Mouse (Mus musculus): Measurements from ENCODE around the gene Snx1. TPM values are rescaled to one million over a fixed set of nuclear protein-coding genes. Genes with fewer than 3 reads are reported as not detected.
A peak's percentile ranks its signal among the peaks of the same experiment; 100 is the strongest.

Snx1 gene
- polyA plus RNA-seq, 1 experiment from 2014 or later, result 65.1 TPM

DNA sequence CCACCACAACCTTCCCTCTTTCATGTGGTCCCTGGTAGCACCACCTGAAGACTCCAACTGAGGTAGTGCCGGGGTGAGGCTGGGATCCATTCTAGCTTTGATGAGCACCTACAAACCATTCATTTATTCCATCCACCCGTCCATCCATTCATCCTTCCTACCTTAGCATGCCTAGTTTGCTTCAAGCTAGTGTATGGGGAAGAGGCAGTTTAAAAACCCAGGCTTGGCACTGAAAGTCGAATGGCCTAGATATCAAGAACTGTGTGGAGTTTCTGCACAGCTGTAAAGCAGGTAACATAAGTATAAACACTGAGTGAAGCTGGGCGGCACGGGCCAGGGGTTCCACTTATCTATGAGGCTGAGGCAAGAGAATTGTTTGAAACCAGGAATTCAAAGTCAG is 56.2 kb downstream of the Snx1 start:
- H3K9me3 ChIP-seq (ENCODE audit: control insufficient read depth, low read length), result no peaks in the 10 kb centered on the region
- H3K36me3 ChIP-seq (ENCODE audit: control insufficient read depth, insufficient read depth, low read length), result peaks cover 22% of the 10 kb centered on the region
- H3K27ac ChIP-seq (replicated peaks in 1 of 2; ENCODE audit: control insufficient read depth in 1 of 2, insufficient read depth in 1 of 2, low read depth in 2 of 2, low read length in 2 of 2), result no peak overlapping the region
- 86% methylated on average over 5 of the region's 5 CpGs for WGBS
- peaks cover 20% of the 10 kb centered on the region; the same call in 1 of the 2 replicates for H3K27me3 ChIP-seq (ENCODE audit: control insufficient read depth, insufficient read depth, low read length)
- H3K9ac ChIP-seq (ENCODE audit: low read length), result no peak overlapping the region
- no peak for ATAC-seq (ENCODE audit: insufficient number of reproducible peaks, insufficient read depth, low FRiP score, low read depth)
- H3K4me2 ChIP-seq (ENCODE audit: low read length), result peak overlapping the region; percentile 99
- H3K4me1 ChIP-seq (ENCODE audit: control insufficient read depth in 2 of 2, insufficient read depth in 2 of 2, low read length in 2 of 2), result peaks cover 6 to 12% of the 10 kb centered on the region in 2 experiments
- no peak overlapping the region for H3K4me3 ChIP-seq (ENCODE audit: control insufficient read depth in 1 of 2, insufficient read depth in 1 of 2, low read depth in 1 of 2, low read length in 2 of 2)

DNA sequence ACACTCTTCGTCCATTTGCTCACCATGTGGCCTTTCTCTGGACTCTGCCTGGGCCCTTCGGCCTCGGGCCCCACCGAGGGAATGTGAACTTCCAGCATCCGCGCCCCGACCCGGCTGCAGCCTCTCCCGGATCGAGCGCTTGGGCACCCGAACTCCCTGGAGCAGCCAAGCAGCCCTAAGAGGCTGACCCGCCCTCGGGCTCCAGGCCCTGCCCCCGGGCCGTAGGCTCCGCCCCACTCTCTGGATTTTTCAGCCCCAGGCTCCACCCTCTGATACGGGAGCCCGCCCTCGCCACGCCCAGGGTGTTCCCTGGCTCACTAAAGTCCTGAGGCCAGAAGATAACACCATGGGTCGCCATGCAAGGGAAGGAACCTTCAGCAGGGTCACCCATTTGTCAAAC is 56.8 kb downstream of the Snx1 start, which contains the start of gene Snx22:
Gene Snx22 (minus strand): TSS at position 137 of the 400 bp plus-strand sequence.
- Histone ChIP-seq H3K27me3 (ENCODE audit: control insufficient read depth, insufficient read depth, low read length) (peaks cover 20% of the 10 kb centered on the region; the same call in 1 of the 2 replicates), H3K4me3 (ENCODE audit: control insufficient read depth in 1 of 2, insufficient read depth in 1 of 2, low read depth in 1 of 2, low read length in 2 of 2) (peak within 1 kb of the TSS; percentile 51 to 53), H3K9me3 (ENCODE audit: control insufficient read depth, low read length) (no peaks in the 10 kb centered on the region), H3K36me3 (ENCODE audit: control insufficient read depth, insufficient read depth, low read length) (peaks cover 25% of the 10 kb centered on the region), H3K4me2 (ENCODE audit: low read length) (peak within 1 kb of the TSS; percentile 99), H3K27ac (replicated peaks in 1 of 2; ENCODE audit: control insufficient read depth in 1 of 2, insufficient read depth in 1 of 2, low read depth in 2 of 2, low read length in 2 of 2) (no peak within 1 kb of the TSS), H3K9ac (ENCODE audit: low read length) (peak within 1 kb of the TSS; percentile 66), H3K4me1 (ENCODE audit: control insufficient read depth in 2 of 2, insufficient read depth in 2 of 2, low read length in 2 of 2) (peaks cover 6 to 12% of the 10 kb centered on the region in 2 experiments)
- WGBS, result under 1% methylated on average over 21 of the region's 22 CpGs
- ATAC-seq (ENCODE audit: insufficient number of reproducible peaks, insufficient read depth, low FRiP score, low read depth), result peak; percentile 76

DNA sequence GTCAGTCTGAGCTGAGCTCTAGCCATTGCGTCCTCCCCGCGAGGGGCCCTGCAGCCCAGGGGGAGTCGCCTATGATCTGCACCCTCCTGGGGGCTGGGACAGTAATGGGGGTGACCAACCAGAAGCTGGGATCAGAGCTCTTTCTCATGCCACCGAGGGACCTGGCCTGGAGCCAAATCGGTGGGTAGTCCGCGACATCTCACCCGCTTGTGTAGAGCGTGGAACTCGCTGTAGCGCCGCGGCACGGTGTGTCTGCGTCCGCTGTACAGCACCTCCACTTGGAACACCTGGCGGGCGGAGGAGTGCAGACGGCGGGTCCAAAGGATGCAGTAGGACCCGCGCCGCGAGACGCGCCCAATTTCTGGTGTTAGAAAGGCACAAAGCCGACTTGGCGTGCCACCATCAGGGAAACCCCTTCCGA is 57.4 kb downstream of the Snx1 start:
- WGBS, result 2% methylated on average over 30 of the region's 30 CpGs
- peak overlapping the region; percentile 66 for H3K9ac ChIP-seq (ENCODE audit: low read length)
- ATAC-seq (ENCODE audit: insufficient number of reproducible peaks, insufficient read depth, low FRiP score, low read depth), result peak; percentile 33; the same call in 1 of the 2 replicates
- peaks cover 6 to 12% of the 10 kb centered on the region in 2 experiments for H3K4me1 ChIP-seq (ENCODE audit: control insufficient read depth in 2 of 2, insufficient read depth in 2 of 2, low read length in 2 of 2)
- no peaks in the 10 kb centered on the region for H3K9me3 ChIP-seq (ENCODE audit: control insufficient read depth, low read length)
- H3K27me3 ChIP-seq (ENCODE audit: control insufficient read depth, insufficient read depth, low read length), result peaks cover 20% of the 10 kb centered on the region; the same call in 1 of the 2 replicates
- peak overlapping the region; percentile 51 to 53 for H3K4me3 ChIP-seq (ENCODE audit: control insufficient read depth in 1 of 2, insufficient read depth in 1 of 2, low read depth in 1 of 2, low read length in 2 of 2)
- peak overlapping the region; percentile 99 for H3K4me2 ChIP-seq (ENCODE audit: low read length)
- peaks cover 31% of the 10 kb centered on the region for H3K36me3 ChIP-seq (ENCODE audit: control insufficient read depth, insufficient read depth, low read length)
- H3K27ac ChIP-seq (replicated peaks in 1 of 2; ENCODE audit: control insufficient read depth in 1 of 2, insufficient read depth in 1 of 2, low read depth in 2 of 2, low read length in 2 of 2), result no peak overlapping the region

GRCm38 (mm10) chr9:66068056-66068455 is 58.3 kb downstream of the Snx1 start:
- H3K27ac ChIP-seq (replicated peaks in 1 of 2; ENCODE audit: control insufficient read depth in 1 of 2, insufficient read depth in 1 of 2, low read depth in 2 of 2, low read length in 2 of 2), result no peak overlapping the region
- peaks cover 40% of the 10 kb centered on the region for H3K36me3 ChIP-seq (ENCODE audit: control insufficient read depth, insufficient read depth, low read length)
- H3K9ac ChIP-seq (ENCODE audit: low read length), result no peak overlapping the region
- H3K4me1 ChIP-seq (ENCODE audit: control insufficient read depth in 2 of 2, insufficient read depth in 2 of 2, low read length in 2 of 2), result peaks cover 6 to 12% of the 10 kb centered on the region in 2 experiments
- H3K4me2 ChIP-seq (ENCODE audit: low read length), result no peak overlapping the region
- 57% methylated on average over 4 of the region's 4 CpGs for WGBS
- peaks cover 20% of the 10 kb centered on the region; the same call in 1 of the 2 replicates for H3K27me3 ChIP-seq (ENCODE audit: control insufficient read depth, insufficient read depth, low read length)
- no peak overlapping the region for H3K4me3 ChIP-seq (ENCODE audit: control insufficient read depth in 1 of 2, insufficient read depth in 1 of 2, low read depth in 1 of 2, low read length in 2 of 2)
- H3K9me3 ChIP-seq (ENCODE audit: control insufficient read depth, low read length), result no peaks in the 10 kb centered on the region
- ATAC-seq (ENCODE audit: insufficient number of reproducible peaks, insufficient read depth, low FRiP score, low read depth), result no peak

DNA sequence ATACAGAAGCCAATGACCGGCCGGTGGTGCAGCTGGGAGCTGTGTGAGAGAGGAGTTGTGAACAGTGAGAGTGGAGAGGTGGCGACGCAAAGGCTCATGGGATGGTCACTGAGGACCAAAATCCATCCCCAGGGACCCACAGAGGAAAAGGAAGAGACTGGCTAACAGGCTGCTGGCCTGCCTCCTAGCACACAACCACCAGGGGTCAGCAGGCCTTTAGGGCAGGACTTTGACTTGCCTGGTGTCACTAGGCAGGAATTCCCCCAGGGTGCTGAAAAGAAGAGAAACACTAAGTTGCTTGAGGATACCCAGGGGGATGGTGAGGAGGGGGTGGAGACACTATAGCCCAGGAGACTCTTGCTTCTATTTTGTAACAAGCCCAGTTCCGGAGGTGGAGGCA is 58.8 kb downstream of the Snx1 start:
- 28% methylated on average over 5 of the region's 5 CpGs for WGBS
- Histone ChIP-seq H3K9ac (ENCODE audit: low read length) (no peak overlapping the region), H3K9me3 (ENCODE audit: control insufficient read depth, low read length) (no peaks in the 10 kb centered on the region), H3K4me3 (ENCODE audit: control insufficient read depth in 1 of 2, insufficient read depth in 1 of 2, low read depth in 1 of 2, low read length in 2 of 2) (no peak overlapping the region), H3K27me3 (ENCODE audit: control insufficient read depth, insufficient read depth, low read length) (peaks cover 20% of the 10 kb centered on the region; the same call in 1 of the 2 replicates), H3K36me3 (ENCODE audit: control insufficient read depth, insufficient read depth, low read length) (peaks cover 46% of the 10 kb centered on the region), H3K4me2 (ENCODE audit: low read length) (no peak overlapping the region), H3K27ac (replicated peaks in 1 of 2; ENCODE audit: control insufficient read depth in 1 of 2, insufficient read depth in 1 of 2, low read depth in 2 of 2, low read length in 2 of 2) (no peak overlapping the region), H3K4me1 (ENCODE audit: control insufficient read depth in 2 of 2, insufficient read depth in 2 of 2, low read length in 2 of 2) (peaks cover 6 to 12% of the 10 kb centered on the region in 2 experiments)
- ATAC-seq (ENCODE audit: insufficient number of reproducible peaks, insufficient read depth, low FRiP score, low read depth), result no peak

GRCm38 (mm10) chr9:66066791-66067190 is 59.6 kb downstream of the Snx1 start:
- H3K27me3 ChIP-seq (ENCODE audit: control insufficient read depth, insufficient read depth, low read length), result peaks cover 20% of the 10 kb centered on the region; the same call in 1 of the 2 replicates
- H3K4me2 ChIP-seq (ENCODE audit: low read length), result no peak overlapping the region
- no peaks in the 10 kb centered on the region for H3K9me3 ChIP-seq (ENCODE audit: control insufficient read depth, low read length)
- H3K36me3 ChIP-seq (ENCODE audit: control insufficient read depth, insufficient read depth, low read length), result peaks cover 53% of the 10 kb centered on the region
- no peak overlapping the region for H3K27ac ChIP-seq (replicated peaks in 1 of 2; ENCODE audit: control insufficient read depth in 1 of 2, insufficient read depth in 1 of 2, low read depth in 2 of 2, low read length in 2 of 2)
- WGBS, result 77% methylated on average over 3 of the region's 3 CpGs
- no peak for ATAC-seq (ENCODE audit: insufficient number of reproducible peaks, insufficient read depth, low FRiP score, low read depth)
- H3K4me1 ChIP-seq (ENCODE audit: control insufficient read depth in 2 of 2, insufficient read depth in 2 of 2, low read length in 2 of 2), result peaks cover 6 to 12% of the 10 kb centered on the region in 2 experiments
- no peak overlapping the region for H3K4me3 ChIP-seq (ENCODE audit: control insufficient read depth in 1 of 2, insufficient read depth in 1 of 2, low read depth in 1 of 2, low read length in 2 of 2)
- H3K9ac ChIP-seq (ENCODE audit: low read length), result no peak overlapping the region

GRCm38 (mm10) chr9:66064316-66064715 is 62.1 kb downstream of the Snx1 start:
- H3K4me3 ChIP-seq (ENCODE audit: control insufficient read depth in 1 of 2, insufficient read depth in 1 of 2, low read depth in 1 of 2, low read length in 2 of 2), result no peak overlapping the region
- H3K9ac ChIP-seq (ENCODE audit: low read length), result no peak overlapping the region
- no peak overlapping the region for H3K27ac ChIP-seq (replicated peaks in 1 of 2; ENCODE audit: control insufficient read depth in 1 of 2, insufficient read depth in 1 of 2, low read depth in 2 of 2, low read length in 2 of 2)
- WGBS, result 95% methylated on average over 11 of the region's 11 CpGs
- H3K4me1 ChIP-seq (ENCODE audit: control insufficient read depth in 2 of 2, insufficient read depth in 2 of 2, low read length in 2 of 2), result peaks cover 9 to 23% of the 10 kb centered on the region in 2 experiments
- H3K36me3 ChIP-seq (ENCODE audit: control insufficient read depth, insufficient read depth, low read length), result peaks cover 56% of the 10 kb centered on the region
- H3K9me3 ChIP-seq (ENCODE audit: control insufficient read depth, low read length), result no peaks in the 10 kb centered on the region
- ATAC-seq (ENCODE audit: insufficient number of reproducible peaks, insufficient read depth, low FRiP score, low read depth), result no peak
- H3K27me3 ChIP-seq (ENCODE audit: control insufficient read depth, insufficient read depth, low read length), result peaks cover 12% of the 10 kb centered on the region; the same call in 1 of the 2 replicates
- no peak overlapping the region for H3K4me2 ChIP-seq (ENCODE audit: low read length)

GRCm38 (mm10) chr9:66063446-66063845 is 62.9 kb downstream of the Snx1 start:
- ATAC-seq (ENCODE audit: insufficient number of reproducible peaks, insufficient read depth, low FRiP score, low read depth), result no peak
- Histone ChIP-seq H3K9ac (ENCODE audit: low read length) (no peak overlapping the region), H3K27me3 (ENCODE audit: control insufficient read depth, insufficient read depth, low read length) (peaks cover 4% of the 10 kb centered on the region; the same call in 1 of the 2 replicates), H3K4me3 (ENCODE audit: control insufficient read depth in 1 of 2, insufficient read depth in 1 of 2, low read depth in 1 of 2, low read length in 2 of 2) (no peak overlapping the region), H3K36me3 (ENCODE audit: control insufficient read depth, insufficient read depth, low read length) (peaks cover 56% of the 10 kb centered on the region), H3K4me2 (ENCODE audit: low read length) (no peak overlapping the region), H3K27ac (replicated peaks in 1 of 2; ENCODE audit: control insufficient read depth in 1 of 2, insufficient read depth in 1 of 2, low read depth in 2 of 2, low read length in 2 of 2) (no peak overlapping the region), H3K4me1 (ENCODE audit: control insufficient read depth in 2 of 2, insufficient read depth in 2 of 2, low read length in 2 of 2) (peaks cover 3 to 16% of the 10 kb centered on the region in 2 experiments), H3K9me3 (ENCODE audit: control insufficient read depth, low read length) (no peaks in the 10 kb centered on the region)
- WGBS, result 87% methylated on average over 3 of the region's 3 CpGs
